Mouse (Mus musculus) ES-Bruce4 (cell line): ENCODE measurements at regions not wholly inside any gene's neighbourhood (a gene's known extent, or its start where the extent isn't known, plus 50 kb on each side); places are given as distances from the start of the nearest gene placed in this dataset.

ENCODE experiments used
- EP300 ChIP-seq: IDR thresholded peaks from 2 replicates; pipeline ENCODE4 v1.6.1; 2011; ENCODE audit warnings: low read depth, low read length; ENCODE audit not compliant: insufficient read depth
- POLR2A ChIP-seq: IDR thresholded peaks from one replicate; pipeline ENCODE4 v1.8.1; 2011; ENCODE audit warnings: low read length; ENCODE audit not compliant: insufficient read depth

DNA sequence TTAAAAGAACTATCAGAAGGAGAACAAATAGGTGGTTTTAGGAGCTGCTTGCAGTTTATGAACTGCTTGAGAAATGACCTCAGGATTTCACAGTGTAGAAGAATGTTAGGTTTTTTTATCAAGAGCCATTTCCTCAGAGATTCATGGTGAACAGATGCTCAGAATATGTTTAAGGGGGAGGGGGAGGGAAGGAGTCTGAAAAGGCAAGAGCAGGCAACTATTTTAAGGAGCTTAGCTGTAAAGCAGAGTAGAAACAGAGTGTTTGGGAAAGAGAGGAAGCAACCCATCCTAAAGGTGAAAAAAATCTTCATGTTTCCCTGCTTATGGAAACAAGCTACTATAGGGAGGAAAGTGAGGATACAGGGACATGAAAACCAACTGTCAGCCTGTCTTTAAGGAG, 1457.2 kb upstream of the Gm6569 start:
- no peak for TF ChIP-seq EP300
- no peak for TF ChIP-seq POLR2A
